Mouse (Mus musculus) forebrain, embryonic 14.5 days (tissue): ENCODE results near the gene Ets2. TPM values are rescaled to one million over a fixed set of nuclear protein-coding genes. Genes with fewer than 3 reads are reported as not detected.

Source experiments
- ATAC-seq: fragments of 200-750 bp; cut with Nextera tagmentation; 2 replicates; pipeline ENCODE4 v1.8.0; 2017; ENCODE audit warnings: mild to moderate bottlenecking, moderate library complexity
- DNase-seq: peaks from one replicate; pipeline ENCODE4 v3.0.0-alpha.2; 2015; ENCODE audit warnings: low spot score
- H3K27ac ChIP-seq: fragments of 300-500 bp; sonication (generic); 2 replicates; pipeline ENCODE4 v1.5.1; 2014; ENCODE audit warnings: low read depth, mild to moderate bottlenecking, control low read depth, low read length, moderate library complexity
- H3K27me3 ChIP-seq: fragments of 300-500 bp; sonication (generic); replicated peaks from 2 replicates; pipeline ENCODE4 v1.6.1; 2014; ENCODE audit warnings: low read length, control low read depth, mixed read lengths; ENCODE audit not compliant: control insufficient read depth, insufficient read depth
- H3K36me3 ChIP-seq: fragments of 300-500 bp; sonication (generic); 2 replicates; pipeline ENCODE4 v1.6.1; 2014; ENCODE audit warnings: low read length, control low read depth; ENCODE audit not compliant: control insufficient read depth, insufficient read depth
- H3K4me1 ChIP-seq: fragments of 300-500 bp; sonication (generic); 2 replicates; pipeline ENCODE4 v1.6.1; 2014; ENCODE audit warnings: antibody characterized with exemption, low read length, control low read depth; ENCODE audit not compliant: control insufficient read depth, insufficient read depth
- H3K4me2 ChIP-seq: fragments of 300-500 bp; sonication (generic); 2 replicates; pipeline ENCODE4 v1.6.1; 2014; ENCODE audit warnings: mild to moderate bottlenecking, control low read depth, low read length
- H3K4me3 ChIP-seq: fragments of 300-500 bp; sonication (generic); 2 replicates; pipeline ENCODE4 v1.5.1; 2014; ENCODE audit warnings: low read depth, low read length, control low read depth
- H3K9ac ChIP-seq: fragments of 300-500 bp; sonication (generic); 2 replicates; pipeline ENCODE4 v1.6.1; 2014; ENCODE audit warnings: mild to moderate bottlenecking, low read length, control low read depth, moderate library complexity
- H3K9me3 ChIP-seq: fragments of 300-500 bp; sonication (generic); replicated peaks from 2 replicates; pipeline ENCODE4 v1.6.1; 2016; ENCODE audit warnings: low read length, control low read depth, mixed read lengths; ENCODE audit not compliant: control insufficient read depth
- WGBS: fragments of 180-500 bp; shearing (Covaris S2); extraction: QIAGEN DNeasy Blood & Tissue Kit; methylation state at CpG from one replicate; pipeline ENCODE4 v1.1.7; 2014; 5-methylcytosine and 5-hydroxymethylcytosine counted together
- polyA plus RNA-seq: library from polyadenylated mRNA; unstranded; fragments of >200 nt; fragmentation: Nextera tagmentation; extraction: Ambion mirVana; gene quantifications from 2 replicates; pipeline ENCODE4 v1.2.1, GENCODE M21; 2014

Ets2 gene
- polyA plus RNA-seq, 1 experiment from 2014 or later: 10.2 TPM

DNA sequence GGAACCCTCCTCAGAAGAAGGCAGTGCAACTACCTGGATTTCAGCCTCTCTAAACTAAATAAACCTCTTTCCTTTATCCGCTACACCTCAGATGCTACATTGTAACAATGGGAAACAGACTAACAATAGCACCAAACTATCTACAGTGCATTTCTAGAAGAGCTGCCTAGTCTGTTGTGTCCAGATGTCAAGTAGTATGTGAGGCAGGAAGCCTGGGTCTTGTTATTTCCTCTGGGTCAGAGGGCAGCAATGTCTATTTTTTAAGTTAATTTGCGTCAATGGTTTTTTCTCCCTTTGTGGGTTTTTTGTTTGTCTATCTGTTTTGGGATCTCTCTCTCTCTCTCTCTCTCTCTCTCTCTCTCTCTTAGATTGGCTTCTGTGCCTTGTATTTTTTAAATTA is 44.7 kb downstream of the Ets2 start:
- ATAC-seq: no peak
- Histone ChIP-seq H3K4me1 (no peaks in the 10 kb centered on the region), H3K27me3 (no peaks in the 10 kb centered on the region), H3K36me3 (no peaks in the 10 kb centered on the region), H3K27ac (no peak overlapping the region), H3K4me3 (no peak overlapping the region), H3K9me3 (no peaks in the 10 kb centered on the region), H3K4me2 (no peak overlapping the region), H3K9ac (no peak overlapping the region)
- DNase-seq: no peak
- WGBS: 95% methylated on average over 2 of the region's 2 CpGs

DNA sequence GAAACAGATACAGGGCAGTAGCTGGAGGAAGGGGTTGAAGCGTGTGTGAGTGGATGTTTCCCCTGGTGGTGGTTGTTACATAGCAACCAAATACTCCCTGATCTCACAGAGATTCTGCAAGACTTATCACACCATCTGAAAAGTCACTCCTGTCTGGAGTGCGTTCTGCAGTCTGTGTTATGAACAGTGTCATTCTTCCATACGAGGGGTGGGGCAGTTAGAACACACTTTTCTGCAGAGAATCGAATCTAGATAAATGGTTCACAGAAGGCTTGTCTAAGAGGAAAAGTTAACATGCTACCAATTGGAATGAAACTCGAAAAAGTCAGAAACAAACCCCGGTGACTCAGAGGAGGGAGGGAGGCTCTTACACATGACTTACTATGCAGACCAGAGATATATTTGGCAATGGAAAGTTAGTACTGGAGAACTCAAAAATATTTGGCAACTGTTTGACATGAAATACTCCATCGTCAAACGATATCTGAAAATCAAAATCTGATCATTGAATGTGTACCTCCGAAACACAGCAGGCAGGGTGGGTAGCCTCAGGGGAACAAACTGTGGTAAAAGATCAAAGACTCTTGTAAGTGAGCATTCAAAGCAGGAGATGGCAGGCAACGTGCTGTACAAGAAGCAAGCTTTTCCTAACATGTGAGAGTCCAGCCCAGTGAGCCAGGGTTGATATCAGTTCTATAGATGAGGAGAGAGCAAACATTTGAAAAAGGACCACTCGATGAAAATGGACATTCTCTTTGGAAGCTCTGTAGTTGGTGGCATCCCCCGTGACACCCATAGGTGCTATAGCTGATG is 47.6 kb downstream of the Ets2 start:
- no peak overlapping the region for H3K27ac ChIP-seq
- H3K36me3 ChIP-seq: no peaks in the 10 kb centered on the region
- no peaks in the 10 kb centered on the region for H3K9me3 ChIP-seq
- no peaks in the 10 kb centered on the region for H3K4me1 ChIP-seq
- no peak overlapping the region for H3K9ac ChIP-seq
- 85% methylated on average over 12 of the region's 12 CpGs for WGBS
- H3K27me3 ChIP-seq: no peaks in the 10 kb centered on the region
- no peak overlapping the region for H3K4me2 ChIP-seq
- DNase-seq (no peak), ATAC-seq (no peak)
- H3K4me3 ChIP-seq: no peak overlapping the region

DNA sequence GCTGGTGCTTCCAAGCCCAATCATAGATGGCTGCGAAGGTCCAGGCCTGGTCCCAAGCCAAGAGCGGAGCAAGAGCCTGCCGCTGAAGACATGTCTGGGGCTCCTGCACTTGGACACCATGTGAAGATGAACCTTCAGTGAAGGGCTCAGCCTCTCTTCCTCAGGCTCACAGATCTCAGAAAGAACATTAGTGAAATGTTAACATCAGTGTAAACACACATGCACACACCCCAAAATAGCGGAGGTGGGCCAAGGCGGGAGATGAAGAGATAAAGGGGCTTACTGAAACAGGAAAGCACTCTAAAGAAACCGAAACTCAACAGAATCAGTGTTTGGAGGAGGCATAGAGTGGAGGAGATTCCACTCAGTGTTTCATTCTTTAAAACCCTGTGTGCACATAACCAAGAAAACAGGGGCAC is 48.3 kb downstream of the Ets2 start:
- Histone ChIP-seq H3K4me1 (no peaks in the 10 kb centered on the region), H3K27ac (no peak overlapping the region), H3K4me3 (no peak overlapping the region), H3K4me2 (no peak overlapping the region), H3K36me3 (no peaks in the 10 kb centered on the region), H3K27me3 (no peaks in the 10 kb centered on the region), H3K9me3 (no peaks in the 10 kb centered on the region), H3K9ac (no peak overlapping the region)
- no peak for DNase-seq
- no peak for ATAC-seq
- 94% methylated on average over 6 of the region's 6 CpGs for WGBS

DNA sequence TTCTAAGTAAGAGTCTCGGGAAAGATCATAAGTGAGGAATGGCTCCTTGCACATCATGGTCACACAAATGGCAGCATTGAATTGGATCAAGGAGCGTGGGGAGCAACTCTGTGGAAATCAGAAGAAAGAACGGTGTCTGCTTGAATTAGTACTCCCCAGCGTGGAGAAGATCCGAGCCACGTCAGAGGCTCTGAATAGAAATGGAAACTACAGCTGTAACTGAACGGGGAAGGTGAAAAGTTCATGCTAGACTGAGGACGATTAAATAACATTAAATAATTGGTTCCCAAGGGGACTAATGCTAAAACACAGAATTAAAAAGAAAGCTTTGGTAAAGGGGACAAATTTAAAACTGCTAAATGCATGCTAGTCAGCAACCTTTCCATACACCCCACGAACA is 50.6 kb downstream of the Ets2 start:
- H3K36me3 ChIP-seq: no peaks in the 10 kb centered on the region
- H3K27me3 ChIP-seq: no peaks in the 10 kb centered on the region
- ATAC-seq: no peak
- no peaks in the 10 kb centered on the region for H3K4me1 ChIP-seq
- H3K27ac ChIP-seq: no peak overlapping the region
- no peak overlapping the region for H3K9ac ChIP-seq
- no peak overlapping the region for H3K4me3 ChIP-seq
- no peaks in the 10 kb centered on the region for H3K9me3 ChIP-seq
- 75% methylated on average over 9 of the region's 9 CpGs for WGBS
- DNase-seq: no peak
- H3K4me2 ChIP-seq: no peak overlapping the region

DNA sequence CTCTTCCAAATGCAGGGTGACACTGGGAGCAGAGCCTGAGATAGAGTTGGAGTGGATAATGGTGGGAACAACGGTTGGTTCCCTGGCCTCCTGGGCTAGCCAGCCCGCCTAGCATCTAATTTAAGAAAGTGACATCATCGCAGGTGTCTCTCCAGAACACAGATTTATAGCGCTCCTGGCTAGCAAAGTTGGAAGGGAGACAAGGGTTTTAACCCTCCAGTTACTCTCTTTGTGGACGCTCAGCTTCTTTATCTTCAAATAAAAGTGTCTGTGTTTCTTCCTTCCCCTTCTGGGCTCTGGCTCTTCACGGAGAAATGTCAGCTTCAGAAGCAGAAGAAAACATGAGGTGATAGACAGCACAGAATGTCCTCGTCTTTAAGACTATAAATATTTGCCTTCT is 51.4 kb downstream of the Ets2 start:
- ATAC-seq (no peak), DNase-seq (no peak)
- H3K9ac ChIP-seq: no peak overlapping the region
- no peak overlapping the region for H3K4me2 ChIP-seq
- no peaks in the 10 kb centered on the region for H3K36me3 ChIP-seq
- no peaks in the 10 kb centered on the region for H3K9me3 ChIP-seq
- no peaks in the 10 kb centered on the region for H3K27me3 ChIP-seq
- H3K27ac ChIP-seq: no peak overlapping the region
- H3K4me1 ChIP-seq: no peaks in the 10 kb centered on the region
- no peak overlapping the region for H3K4me3 ChIP-seq
- WGBS: 73% methylated on average over 7 of the region's 7 CpGs

DNA sequence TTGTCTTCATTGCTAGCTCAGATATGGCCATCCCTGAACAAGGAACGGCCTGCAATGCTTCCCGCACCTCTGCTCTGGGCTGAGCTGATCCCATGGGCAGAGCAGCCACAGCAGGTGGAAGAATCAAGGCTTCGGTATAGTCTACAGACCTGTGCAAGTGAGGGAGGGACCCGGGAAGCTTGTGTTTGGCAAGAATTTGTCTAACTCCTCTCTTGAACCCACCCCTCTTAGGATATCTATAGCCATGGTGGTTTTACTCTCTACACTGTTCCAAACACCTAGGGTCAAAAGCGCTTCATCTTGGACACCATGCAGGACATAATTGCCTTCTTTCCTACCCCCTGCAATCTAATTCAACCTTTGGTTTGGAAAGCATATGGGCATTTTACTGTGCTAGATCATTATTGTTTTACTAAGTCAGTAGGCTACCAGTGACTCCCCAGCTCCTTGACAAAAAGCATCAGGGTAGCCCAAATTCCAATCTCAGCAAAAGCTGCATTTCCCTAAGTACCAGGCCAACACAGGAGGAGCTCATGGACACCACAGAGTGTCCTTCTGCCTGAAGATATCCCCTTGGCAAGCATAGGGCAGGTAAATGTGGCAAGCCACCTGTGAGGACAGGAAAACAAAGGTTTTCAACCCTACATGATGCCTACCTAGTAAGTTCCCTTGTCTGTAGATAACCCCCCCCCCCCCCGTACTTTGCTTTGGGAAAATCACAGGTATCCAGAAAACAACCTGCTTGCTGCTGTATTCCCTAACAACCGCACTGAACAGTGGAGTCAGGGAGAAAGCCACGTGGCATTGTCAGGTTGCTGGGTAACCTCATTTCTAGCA is 57.5 kb downstream of the Ets2 start:
- no peak for ATAC-seq

DNA sequence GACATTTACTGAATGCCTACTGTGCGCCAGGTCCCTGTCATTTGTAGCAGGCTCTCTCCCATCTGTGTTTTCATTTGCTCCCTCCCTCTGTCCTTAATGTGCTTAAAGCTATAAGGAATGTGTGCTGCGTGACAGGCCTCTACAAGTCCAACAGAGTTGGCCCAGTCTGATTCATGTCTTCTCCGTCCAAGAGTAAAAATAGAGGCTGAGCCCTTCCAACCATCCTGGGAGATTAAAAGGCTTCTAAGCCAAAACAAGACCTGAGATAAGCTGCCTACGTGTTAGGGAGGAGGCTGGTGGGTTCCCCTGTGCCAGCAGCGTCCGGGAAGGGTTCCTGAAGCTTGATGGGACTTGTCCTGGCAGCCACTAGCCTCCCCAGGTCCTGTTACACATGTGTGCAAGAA is 58.1 kb downstream of the Ets2 start:
- ATAC-seq: no peak
- Histone ChIP-seq H3K27me3 (no peaks in the 10 kb centered on the region), H3K9ac (no peak overlapping the region), H3K9me3 (no peaks in the 10 kb centered on the region), H3K27ac (no peak overlapping the region), H3K36me3 (no peaks in the 10 kb centered on the region), H3K4me1 (no peaks in the 10 kb centered on the region), H3K4me3 (no peak overlapping the region), H3K4me2 (no peak overlapping the region)
- DNase-seq: no peak
- 75% methylated on average over 6 of the region's 6 CpGs for WGBS

More for the DNA sequence above, 57.5 kb downstream of the Ets2 start:
- H3K4me2 ChIP-seq: no peak overlapping the region
- H3K27me3 ChIP-seq: no peaks in the 10 kb centered on the region
- 86% methylated on average over 8 of the region's 8 CpGs for WGBS
- H3K9me3 ChIP-seq: no peaks in the 10 kb centered on the region
- no peak overlapping the region for H3K27ac ChIP-seq
- H3K4me1 ChIP-seq: no peaks in the 10 kb centered on the region
- no peak overlapping the region for H3K9ac ChIP-seq
- no peak for DNase-seq
- no peak overlapping the region for H3K4me3 ChIP-seq
- no peaks in the 10 kb centered on the region for H3K36me3 ChIP-seq

DNA sequence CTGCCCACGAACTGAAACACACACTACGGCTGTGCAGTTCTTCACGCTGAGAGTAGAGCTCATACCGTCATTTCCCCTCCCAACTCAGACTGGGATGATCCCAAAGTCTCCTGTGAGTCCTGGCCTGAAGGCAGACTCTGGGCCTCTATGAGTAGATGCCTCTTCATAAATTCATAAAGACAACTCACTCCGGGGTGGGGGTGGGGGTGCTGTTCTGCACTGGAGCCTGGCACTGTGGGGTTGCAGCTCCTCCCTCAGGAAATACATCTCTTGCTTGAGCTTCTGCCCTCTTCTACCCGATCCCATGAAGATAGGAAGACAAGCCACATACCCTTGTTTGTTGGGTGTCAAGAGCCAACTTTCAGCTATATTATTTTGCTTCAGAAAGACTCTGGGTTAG is 59.9 kb downstream of the Ets2 start:
- Histone ChIP-seq H3K36me3 (no peaks in the 10 kb centered on the region), H3K9ac (no peak overlapping the region), H3K27ac (no peak overlapping the region), H3K27me3 (no peaks in the 10 kb centered on the region), H3K9me3 (no peaks in the 10 kb centered on the region), H3K4me2 (no peak overlapping the region), H3K4me3 (no peak overlapping the region), H3K4me1 (no peaks in the 10 kb centered on the region)
- 85% methylated on average over 6 of the region's 6 CpGs for WGBS
- DNase-seq (no peak), ATAC-seq (no peak)

DNA sequence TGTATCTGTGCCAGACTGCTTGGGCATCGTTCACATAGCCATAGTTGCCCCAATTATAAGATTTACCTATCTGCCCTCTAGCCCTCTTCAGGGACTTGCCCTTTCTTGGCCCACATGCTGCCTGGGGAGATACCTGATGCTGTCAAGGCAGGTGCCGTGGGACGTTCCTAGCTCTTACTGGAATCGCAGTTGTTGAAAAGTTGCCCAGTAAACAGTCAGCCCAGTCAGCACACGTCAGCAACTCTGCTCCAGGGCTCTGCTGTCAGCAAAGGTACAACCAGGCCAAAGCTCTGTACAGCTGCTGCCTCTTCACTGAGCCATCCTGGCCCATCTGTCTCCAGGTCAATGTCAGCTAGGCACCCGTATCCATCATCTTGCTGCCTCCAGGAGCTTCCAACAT is 61.3 kb downstream of the Ets2 start:
- Histone ChIP-seq H3K27ac (no peak overlapping the region), H3K9ac (no peak overlapping the region), H3K9me3 (no peaks in the 10 kb centered on the region), H3K4me3 (no peak overlapping the region), H3K27me3 (no peaks in the 10 kb centered on the region), H3K4me2 (no peak overlapping the region), H3K4me1 (no peaks in the 10 kb centered on the region), H3K36me3 (no peaks in the 10 kb centered on the region)
- ATAC-seq (no peak), DNase-seq (no peak)
- 91% methylated on average over 6 of the region's 6 CpGs for WGBS
